Mouse (Mus musculus) urinary bladder, postnatal 36 days (tissue): ENCODE results near the gene Smpd3.
A peak's percentile ranks its signal among the peaks of the same experiment; 100 is the strongest.

ENCODE experiments used
- DNase-seq, 2 experiments: peaks; one replicate each; pipeline ENCODE4 v3.0.0; 2022; ENCODE audit warnings: low spot score in 2 of 2, mixed read lengths in 1 of 2

Gene Smpd3

GRCm38 (mm10) chr8:106232751-106233150 is 105.0 kb downstream of the Smpd3 start:
- no peak for DNase-seq

- no peak for DNase-seq
Measured at GRCm38 (mm10) chr8:106231536-106231935, 106.3 kb downstream of the Smpd3 start.

- peak; percentile 23 to 36 for DNase-seq
Measured at GRCm38 (mm10) chr8:106226589-106226988, 111.2 kb downstream of the Smpd3 start.

GRCm38 (mm10) chr8:106219620-106220019 is 118.2 kb downstream of the Smpd3 start:
- no peak for DNase-seq

GRCm38 (mm10) chr8:106213959-106214358 is 123.8 kb downstream of the Smpd3 start:
- DNase-seq: no peak

GRCm38 (mm10) chr8:106211421-106211820 is 126.4 kb downstream of the Smpd3 start:
- DNase-seq: no peak

GRCm38 (mm10) chr8:106210821-106211345 is 126.9 kb downstream of the Smpd3 start, which contains the start of the genes Slc7a6os and Prmt7:
Slc7a6os (minus strand) TSS chr8:106210935.
Prmt7 (plus strand) TSS chr8:106210936.
- peak; percentile 92 to 95 for DNase-seq

GRCm38 (mm10) chr8:106210035-106210731 is 127.6 kb downstream of the Smpd3 start:
- peak; percentile 18 to 28 for DNase-seq
